Mouse (Mus musculus): ENCODE measurements around the gene Nosip. TPM values are rescaled to one million over a fixed set of nuclear protein-coding genes. Genes with fewer than 3 reads are reported as not detected.

The Nosip gene
- polyA plus RNA-seq, 1 experiment from 2014 or later: 58.9 TPM

- 87% methylated on average over 11 of the region's 11 CpGs for WGBS (ENCODE audit: insufficient replicate concordance)
- Histone ChIP-seq H3K4me2 (no peak overlapping the region), H3K9ac (ENCODE audit: low read depth, low read length) (no peak overlapping the region), H3K27ac (ENCODE audit: low read depth, low read length) (no peak overlapping the region), H3K4me3 (ENCODE audit: low read depth, low read length) (no peak overlapping the region), H3K36me3 (ENCODE audit: control insufficient read depth, insufficient read depth, low read length) (peaks cover 44% of the 10 kb centered on the region), H3K9me3 (replicated peaks; ENCODE audit: control insufficient read depth, low read length) (no peaks in the 10 kb centered on the region), H3K27me3 (ENCODE audit: control insufficient read depth, insufficient read depth, low read length) (no peaks in the 10 kb centered on the region), H3K4me1 (ENCODE audit: control insufficient read depth, insufficient read depth, low read length) (no peaks in the 10 kb centered on the region)
- no peak for ATAC-seq (replicated peaks; ENCODE audit: insufficient number of reproducible peaks, low FRiP score, low TSS enrichment)
These were observed 33.9 kb upstream of the Nosip start for GRCm38 (mm10) chr7:45028351-45028750.

DNA sequence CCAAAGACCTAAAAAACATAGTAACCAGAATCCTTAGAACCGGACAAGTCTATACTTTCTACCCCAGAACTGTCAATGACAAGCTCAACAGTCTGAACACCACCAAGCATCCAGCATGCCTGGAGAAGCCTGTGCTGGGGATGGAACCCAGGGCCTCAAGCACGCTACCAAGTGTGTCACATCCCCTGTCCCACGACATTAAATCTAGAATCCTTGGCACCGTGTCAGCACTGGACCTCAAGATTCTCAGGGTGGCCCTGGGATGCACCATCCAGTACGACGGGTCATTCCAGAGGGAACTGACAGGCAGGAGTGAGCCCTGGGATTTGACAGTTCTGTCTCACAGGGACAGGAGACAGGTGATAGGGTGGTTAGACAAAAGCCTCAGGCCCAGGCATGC is 32.2 kb upstream of the Nosip start:
- H3K9ac ChIP-seq (ENCODE audit: low read depth, low read length): no peak overlapping the region
- 91% methylated on average over 6 of the region's 6 CpGs for WGBS (ENCODE audit: insufficient replicate concordance)
- H3K4me1 ChIP-seq (ENCODE audit: control insufficient read depth, insufficient read depth, low read length): no peaks in the 10 kb centered on the region
- no peak overlapping the region for H3K4me2 ChIP-seq
- H3K9me3 ChIP-seq (replicated peaks; ENCODE audit: control insufficient read depth, low read length): no peaks in the 10 kb centered on the region
- H3K27ac ChIP-seq (ENCODE audit: low read depth, low read length): no peak overlapping the region
- H3K36me3 ChIP-seq (ENCODE audit: control insufficient read depth, insufficient read depth, low read length): peaks cover 60% of the 10 kb centered on the region
- no peak for ATAC-seq (replicated peaks; ENCODE audit: insufficient number of reproducible peaks, low FRiP score, low TSS enrichment)
- H3K4me3 ChIP-seq (ENCODE audit: low read depth, low read length): no peak overlapping the region
- no peaks in the 10 kb centered on the region for H3K27me3 ChIP-seq (ENCODE audit: control insufficient read depth, insufficient read depth, low read length)

- Histone ChIP-seq H3K4me1 (ENCODE audit: control insufficient read depth, insufficient read depth, low read length) (no peaks in the 10 kb centered on the region), H3K36me3 (ENCODE audit: control insufficient read depth, insufficient read depth, low read length) (peaks cover 67% of the 10 kb centered on the region), H3K9ac (ENCODE audit: low read depth, low read length) (no peak overlapping the region), H3K27me3 (ENCODE audit: control insufficient read depth, insufficient read depth, low read length) (no peaks in the 10 kb centered on the region), H3K4me2 (no peak overlapping the region), H3K27ac (ENCODE audit: low read depth, low read length) (no peak overlapping the region), H3K9me3 (replicated peaks; ENCODE audit: control insufficient read depth, low read length) (no peaks in the 10 kb centered on the region), H3K4me3 (ENCODE audit: low read depth, low read length) (no peak overlapping the region)
- ATAC-seq (replicated peaks; ENCODE audit: insufficient number of reproducible peaks, low FRiP score, low TSS enrichment): no peak
- WGBS (ENCODE audit: insufficient replicate concordance): 93% methylated on average over 8 of the region's 8 CpGs
These were observed 31.4 kb upstream of the Nosip start for GRCm38 (mm10) chr7:45030857-45031256.

DNA sequence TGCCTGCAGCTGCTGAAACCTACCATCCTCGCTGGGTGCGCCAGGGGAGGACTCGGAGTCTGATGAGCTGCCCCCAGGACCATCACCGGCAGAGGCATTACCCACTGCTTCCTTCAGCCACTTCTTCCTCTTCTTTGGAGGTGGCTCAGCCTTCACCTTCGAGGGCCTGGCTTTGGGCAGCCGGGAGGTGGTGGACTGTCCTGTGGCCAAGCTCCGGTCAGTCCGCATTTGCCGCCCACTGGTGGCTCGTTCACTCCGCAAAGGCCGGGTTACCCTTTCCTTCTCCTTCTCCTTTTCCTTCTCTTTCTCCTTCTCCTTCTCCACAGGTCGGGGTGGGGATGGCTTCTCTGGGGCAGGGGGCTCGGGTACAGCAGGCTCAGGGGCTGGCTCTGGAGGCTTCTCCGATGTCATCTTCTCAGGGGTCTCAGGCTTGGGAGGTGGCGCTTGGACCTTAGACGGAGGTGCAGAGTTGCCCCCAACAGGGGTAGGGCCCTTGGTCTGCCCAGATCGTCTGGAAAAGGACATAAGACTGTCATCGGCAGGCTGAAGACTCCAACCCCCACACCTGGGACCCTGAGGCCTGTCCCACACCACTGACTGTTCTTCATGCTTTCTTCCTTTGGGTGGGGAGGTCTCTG is 28.4 kb upstream of the Nosip start:
- Histone ChIP-seq H3K4me1 (ENCODE audit: control insufficient read depth, insufficient read depth, low read length) (no peaks in the 10 kb centered on the region), H3K4me2 (no peak overlapping the region)
- no peak for ATAC-seq (replicated peaks; ENCODE audit: insufficient number of reproducible peaks, low FRiP score, low TSS enrichment)

GRCm38 (mm10) chr7:45035631-45036030 is 26.6 kb upstream of the Nosip start:
- no peak overlapping the region for H3K4me2 ChIP-seq
- no peaks in the 10 kb centered on the region for H3K9me3 ChIP-seq (replicated peaks; ENCODE audit: control insufficient read depth, low read length)
- WGBS (ENCODE audit: insufficient replicate concordance): 82% methylated on average over 3 of the region's 3 CpGs
- H3K9ac ChIP-seq (ENCODE audit: low read depth, low read length): no peak overlapping the region
- no peaks in the 10 kb centered on the region for H3K4me1 ChIP-seq (ENCODE audit: control insufficient read depth, insufficient read depth, low read length)
- ATAC-seq (replicated peaks; ENCODE audit: insufficient number of reproducible peaks, low FRiP score, low TSS enrichment): no peak
- no peak overlapping the region for H3K4me3 ChIP-seq (ENCODE audit: low read depth, low read length)
- H3K27ac ChIP-seq (ENCODE audit: low read depth, low read length): no peak overlapping the region
- H3K36me3 ChIP-seq (ENCODE audit: control insufficient read depth, insufficient read depth, low read length): peaks cover 82% of the 10 kb centered on the region
- no peaks in the 10 kb centered on the region for H3K27me3 ChIP-seq (ENCODE audit: control insufficient read depth, insufficient read depth, low read length)

More for the DNA sequence above, 28.4 kb upstream of the Nosip start:
- Histone ChIP-seq H3K4me3 (ENCODE audit: low read depth, low read length) (no peak overlapping the region), H3K27me3 (ENCODE audit: control insufficient read depth, insufficient read depth, low read length) (no peaks in the 10 kb centered on the region), H3K36me3 (ENCODE audit: control insufficient read depth, insufficient read depth, low read length) (peaks cover 78% of the 10 kb centered on the region), H3K27ac (ENCODE audit: low read depth, low read length) (no peak overlapping the region), H3K9me3 (replicated peaks; ENCODE audit: control insufficient read depth, low read length) (no peaks in the 10 kb centered on the region), H3K9ac (ENCODE audit: low read depth, low read length) (no peak overlapping the region)
- WGBS (ENCODE audit: insufficient replicate concordance): 89% methylated on average over 19 of the region's 19 CpGs

GRCm38 (mm10) chr7:45036702-45037101 is 25.5 kb upstream of the Nosip start:
- no peak overlapping the region for H3K4me3 ChIP-seq (ENCODE audit: low read depth, low read length)
- no peak for ATAC-seq (replicated peaks; ENCODE audit: insufficient number of reproducible peaks, low FRiP score, low TSS enrichment)
- H3K9ac ChIP-seq (ENCODE audit: low read depth, low read length): no peak overlapping the region
- no peak overlapping the region for H3K4me2 ChIP-seq
- WGBS (ENCODE audit: insufficient replicate concordance): 85% methylated on average over 11 of the region's 11 CpGs
- no peaks in the 10 kb centered on the region for H3K9me3 ChIP-seq (replicated peaks; ENCODE audit: control insufficient read depth, low read length)
- no peaks in the 10 kb centered on the region for H3K27me3 ChIP-seq (ENCODE audit: control insufficient read depth, insufficient read depth, low read length)
- H3K4me1 ChIP-seq (ENCODE audit: control insufficient read depth, insufficient read depth, low read length): no peaks in the 10 kb centered on the region
- H3K36me3 ChIP-seq (ENCODE audit: control insufficient read depth, insufficient read depth, low read length): peaks cover 79% of the 10 kb centered on the region
- H3K27ac ChIP-seq (ENCODE audit: low read depth, low read length): no peak overlapping the region

DNA sequence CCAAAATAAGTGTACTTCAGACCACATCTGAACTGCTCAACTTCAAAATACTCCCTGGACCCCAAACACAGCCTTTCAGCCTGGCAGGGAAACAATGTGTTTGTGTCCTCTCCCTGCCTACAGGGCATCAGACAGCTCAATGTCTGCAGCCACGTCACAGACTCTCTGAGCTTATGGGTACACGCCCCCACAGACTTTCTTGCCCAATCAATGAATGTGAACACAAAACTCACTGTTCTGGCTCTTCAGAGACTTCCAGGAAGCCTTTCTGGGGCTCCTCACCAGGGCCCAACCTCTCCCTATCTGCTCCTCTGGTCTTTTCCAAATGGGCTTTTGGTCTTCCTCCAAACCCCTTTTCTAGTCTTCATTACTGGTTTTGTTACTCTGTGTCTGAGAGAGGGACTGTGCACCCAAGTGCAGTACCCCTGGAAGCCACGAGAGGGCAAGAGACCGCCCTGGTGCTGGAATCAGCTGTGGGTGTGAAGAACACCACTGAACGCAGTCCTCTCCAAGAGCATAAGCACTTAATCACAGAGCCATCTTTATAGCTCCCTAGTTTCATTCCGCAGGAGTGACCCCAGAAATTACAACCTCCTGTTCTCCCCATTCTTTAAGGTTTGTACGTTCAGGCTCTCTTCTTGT is 24.4 kb upstream of the Nosip start:
- Histone ChIP-seq H3K9me3 (replicated peaks; ENCODE audit: control insufficient read depth, low read length) (no peaks in the 10 kb centered on the region), H3K4me2 (no peak overlapping the region), H3K27ac (ENCODE audit: low read depth, low read length) (no peak overlapping the region), H3K4me1 (ENCODE audit: control insufficient read depth, insufficient read depth, low read length) (no peaks in the 10 kb centered on the region), H3K36me3 (ENCODE audit: control insufficient read depth, insufficient read depth, low read length) (peaks cover 80% of the 10 kb centered on the region), H3K27me3 (ENCODE audit: control insufficient read depth, insufficient read depth, low read length) (no peaks in the 10 kb centered on the region), H3K9ac (ENCODE audit: low read depth, low read length) (no peak overlapping the region), H3K4me3 (ENCODE audit: low read depth, low read length) (no peak overlapping the region)
- WGBS (ENCODE audit: insufficient replicate concordance): 71% methylated on average over 7 of the region's 7 CpGs
- ATAC-seq (replicated peaks; ENCODE audit: insufficient number of reproducible peaks, low FRiP score, low TSS enrichment): no peak

GRCm38 (mm10) chr7:45038411-45038810 is 23.8 kb upstream of the Nosip start:
- Histone ChIP-seq H3K27me3 (ENCODE audit: control insufficient read depth, insufficient read depth, low read length) (no peaks in the 10 kb centered on the region), H3K9ac (ENCODE audit: low read depth, low read length) (no peak overlapping the region), H3K27ac (ENCODE audit: low read depth, low read length) (no peak overlapping the region), H3K4me3 (ENCODE audit: low read depth, low read length) (no peak overlapping the region), H3K36me3 (ENCODE audit: control insufficient read depth, insufficient read depth, low read length) (peaks cover 80% of the 10 kb centered on the region), H3K9me3 (replicated peaks; ENCODE audit: control insufficient read depth, low read length) (no peaks in the 10 kb centered on the region), H3K4me2 (no peak overlapping the region), H3K4me1 (ENCODE audit: control insufficient read depth, insufficient read depth, low read length) (no peaks in the 10 kb centered on the region)
- no peak for ATAC-seq (replicated peaks; ENCODE audit: insufficient number of reproducible peaks, low FRiP score, low TSS enrichment)
- 93% methylated on average over 9 of the region's 9 CpGs for WGBS (ENCODE audit: insufficient replicate concordance)

DNA sequence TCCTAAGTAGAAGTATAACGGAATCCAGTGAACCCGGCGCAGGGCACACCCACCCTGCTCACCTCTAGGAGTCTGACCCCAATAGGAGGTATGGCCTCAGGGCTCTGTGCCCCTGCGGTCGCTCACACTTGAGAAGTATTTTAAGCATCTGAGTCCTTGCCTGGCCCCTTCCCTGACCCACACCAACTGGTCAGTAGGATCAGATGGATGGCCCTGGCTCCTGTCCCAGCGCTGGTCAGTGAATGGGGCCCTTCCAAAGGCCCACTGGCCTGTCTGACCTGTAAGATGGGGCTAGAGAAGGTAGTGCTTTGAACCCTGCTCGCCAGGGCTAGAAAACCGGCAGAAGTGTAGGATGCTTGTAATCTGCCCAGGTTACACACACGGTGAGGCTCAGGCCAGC is 21.4 kb upstream of the Nosip start:
- no peak overlapping the region for H3K9ac ChIP-seq (ENCODE audit: low read depth, low read length)
- H3K9me3 ChIP-seq (replicated peaks; ENCODE audit: control insufficient read depth, low read length): no peaks in the 10 kb centered on the region
- H3K36me3 ChIP-seq (ENCODE audit: control insufficient read depth, insufficient read depth, low read length): peaks cover 76% of the 10 kb centered on the region
- H3K4me2 ChIP-seq: no peak overlapping the region
- no peaks in the 10 kb centered on the region for H3K27me3 ChIP-seq (ENCODE audit: control insufficient read depth, insufficient read depth, low read length)
- no peak overlapping the region for H3K4me3 ChIP-seq (ENCODE audit: low read depth, low read length)
- 85% methylated on average over 9 of the region's 9 CpGs for WGBS (ENCODE audit: insufficient replicate concordance)
- no peaks in the 10 kb centered on the region for H3K4me1 ChIP-seq (ENCODE audit: control insufficient read depth, insufficient read depth, low read length)
- H3K27ac ChIP-seq (ENCODE audit: low read depth, low read length): no peak overlapping the region
- no peak for ATAC-seq (replicated peaks; ENCODE audit: insufficient number of reproducible peaks, low FRiP score, low TSS enrichment)
